Mouse (Mus musculus): ENCODE measurements around the gene Bend7.

The Bend7 gene

DNA sequence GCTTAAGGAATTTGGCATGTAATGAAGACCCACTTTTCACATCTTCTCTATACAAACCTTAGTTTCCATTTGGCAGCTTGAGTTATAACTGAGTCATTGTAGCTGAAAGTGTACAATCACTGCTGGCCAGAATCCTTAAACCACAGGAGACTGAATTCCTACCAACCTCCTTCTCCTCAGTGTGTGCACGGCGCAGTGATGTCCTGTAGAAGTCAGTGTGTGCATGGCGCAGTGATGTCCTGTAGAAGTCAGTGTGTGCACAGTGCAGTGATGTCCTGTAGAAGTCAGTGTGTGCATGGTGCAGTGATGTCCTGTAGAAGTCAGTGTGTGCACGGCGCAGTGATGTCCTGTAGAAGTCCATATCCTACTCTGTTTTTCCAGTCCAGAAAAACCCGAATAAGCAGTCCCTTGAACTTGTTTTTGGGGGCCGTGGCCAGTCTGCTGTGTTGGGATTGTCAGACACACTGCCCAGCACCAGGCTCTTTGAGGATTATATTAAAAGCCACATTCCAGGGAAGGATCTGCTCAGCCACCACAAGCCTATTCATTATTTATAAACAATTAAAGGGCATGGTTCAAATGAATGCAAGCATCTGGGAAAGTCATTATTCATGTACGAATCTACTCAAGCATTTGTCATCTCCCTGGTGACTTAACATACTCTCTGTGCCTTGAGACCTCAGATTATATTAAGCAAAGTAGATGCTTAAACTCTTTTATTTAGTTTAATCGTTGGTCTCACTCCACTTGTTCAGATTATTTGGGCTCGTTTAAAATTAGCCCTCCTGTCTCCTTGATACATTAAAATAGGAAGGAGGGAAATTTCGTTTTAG lies 65.4 kb downstream of the Bend7 start:
- no peak for DNase-seq

DNA sequence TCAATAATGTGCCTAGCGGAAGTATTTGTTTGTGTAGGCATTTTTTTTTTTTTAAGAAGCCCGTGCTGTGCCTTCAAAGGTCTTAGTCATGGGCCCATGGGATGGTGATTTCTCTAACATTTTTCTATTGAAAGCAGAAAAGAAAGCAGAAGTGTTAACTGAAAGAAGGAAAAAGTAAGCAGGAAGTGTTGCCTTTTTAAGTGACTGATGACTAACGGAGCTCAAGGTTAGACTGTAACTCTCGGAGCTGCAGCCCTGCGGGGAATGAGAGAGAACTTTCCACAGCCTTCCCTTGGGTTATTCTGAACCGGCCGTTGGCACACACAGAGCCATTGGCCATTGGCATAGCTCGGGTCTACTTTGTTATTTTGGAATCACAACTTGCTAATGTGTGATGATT lies 66.4 kb downstream of the Bend7 start:
- no peak for DNase-seq

DNA sequence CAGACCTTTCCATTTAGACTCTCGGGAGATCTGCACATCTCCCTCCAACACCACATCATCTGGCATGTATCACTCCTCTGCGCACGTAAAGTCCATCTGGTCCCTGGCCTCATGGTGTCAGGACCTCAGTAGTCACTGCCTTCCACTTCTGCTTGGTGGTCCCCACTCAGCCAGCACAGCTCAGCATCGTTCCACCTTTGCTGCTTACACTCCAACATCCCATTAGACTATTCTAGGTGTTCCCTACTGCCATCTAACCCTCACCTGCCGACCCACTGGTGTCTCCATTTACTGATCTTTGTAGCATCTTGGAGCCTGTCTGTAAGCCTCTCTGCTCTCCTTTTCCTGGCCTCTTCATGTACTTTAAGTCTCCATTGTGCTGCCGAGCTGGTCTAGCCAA lies 67.4 kb downstream of the Bend7 start:
- no peak for DNase-seq

DNA sequence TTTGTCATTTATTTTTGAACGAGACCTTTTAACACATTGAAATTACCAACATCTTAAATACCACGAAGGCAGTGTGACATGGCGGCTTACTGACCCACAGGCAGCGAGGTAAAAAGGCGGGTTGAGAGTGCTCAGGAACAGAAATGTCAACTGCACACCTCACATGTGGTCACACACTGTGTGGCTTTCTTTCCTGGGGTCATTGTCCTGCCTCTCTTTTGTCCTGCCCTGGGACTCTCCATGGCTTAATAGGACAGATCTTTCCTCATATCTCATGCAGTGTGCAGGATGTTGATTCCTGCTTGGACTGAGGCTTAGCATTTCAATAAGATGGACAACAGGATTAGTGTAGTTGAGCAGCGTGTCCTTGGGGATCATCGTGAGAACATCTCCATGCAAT lies 69.6 kb downstream of the Bend7 start:
- DNase-seq = no peak

DNA sequence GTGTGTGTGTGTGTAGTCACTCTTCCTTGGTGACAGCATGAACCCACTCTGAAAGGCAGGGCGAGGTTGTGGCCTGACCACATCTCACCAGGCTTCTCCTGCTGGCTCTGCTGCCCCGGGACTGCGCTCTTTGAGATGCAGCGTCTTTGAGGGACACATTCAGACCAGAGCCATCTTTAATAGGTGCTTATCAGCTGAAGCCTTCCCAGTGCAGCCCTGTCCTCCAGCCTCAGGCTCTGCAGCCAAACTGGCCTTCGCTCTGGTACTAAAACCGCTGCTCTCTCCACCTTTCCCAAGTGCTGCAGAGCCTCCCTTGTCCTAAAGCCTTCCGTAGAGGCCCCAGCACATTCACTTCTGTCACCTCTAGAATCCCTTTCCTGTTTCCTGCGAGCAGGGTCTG lies 74.0 kb downstream of the Bend7 start:
- no peak for DNase-seq

DNA sequence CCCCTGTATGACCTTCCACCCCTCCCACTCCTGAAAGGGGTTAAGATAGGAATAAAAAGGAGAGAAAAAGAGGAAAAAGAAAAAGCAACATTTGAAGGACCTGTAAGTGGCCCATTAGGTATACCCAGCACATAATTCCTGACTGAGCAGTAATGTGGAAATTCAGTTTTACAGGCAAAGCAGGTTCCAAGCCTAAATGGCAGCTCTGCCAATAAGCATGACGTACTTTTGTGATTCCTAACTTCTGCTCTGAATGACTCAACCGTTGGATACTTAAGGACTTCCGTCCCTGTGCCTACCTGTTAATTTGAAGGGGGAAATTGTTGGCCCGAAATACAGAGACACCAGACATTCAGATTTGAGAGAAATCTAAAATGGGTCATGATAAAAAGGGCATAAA lies 74.9 kb downstream of the Bend7 start:
- DNase-seq = no peak

DNA sequence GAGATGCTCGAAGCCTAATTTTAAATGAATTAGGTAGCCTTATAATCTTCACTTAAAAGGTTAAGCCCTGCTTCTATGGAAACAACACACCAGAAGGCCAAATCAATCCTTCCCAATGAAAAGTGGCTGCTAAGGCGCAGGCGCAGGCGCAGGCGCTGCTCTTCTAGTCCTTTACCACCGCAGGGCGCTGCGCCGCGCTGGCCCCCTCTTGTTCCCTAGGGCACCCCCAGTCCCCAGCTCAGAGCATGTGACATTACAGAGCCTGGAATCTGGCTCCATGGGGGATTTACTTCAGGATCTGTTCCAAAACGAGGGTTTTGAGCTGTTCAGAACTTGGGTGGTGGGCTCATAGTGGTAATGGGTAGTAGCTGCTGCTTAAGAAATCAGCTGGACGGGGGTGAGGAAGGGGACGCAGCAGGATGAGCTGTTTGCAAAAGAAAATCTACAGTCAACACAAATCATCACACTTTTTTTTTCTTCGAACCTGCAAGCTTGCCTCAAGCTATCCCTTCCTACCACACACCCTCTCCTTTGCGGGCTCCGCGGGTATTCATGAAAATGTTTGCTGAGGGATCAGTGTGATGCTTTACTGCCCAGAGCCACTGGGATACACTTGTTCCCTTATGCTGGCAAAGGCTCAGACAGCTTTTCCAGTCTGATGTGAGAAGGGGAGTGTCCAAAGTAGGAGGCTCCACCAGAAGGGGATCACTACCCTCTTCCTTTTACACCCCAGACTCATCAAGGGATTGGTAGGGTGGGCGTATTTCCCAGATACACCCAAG lies 85.0 kb downstream of the Bend7 start:
- no peak for DNase-seq

DNA sequence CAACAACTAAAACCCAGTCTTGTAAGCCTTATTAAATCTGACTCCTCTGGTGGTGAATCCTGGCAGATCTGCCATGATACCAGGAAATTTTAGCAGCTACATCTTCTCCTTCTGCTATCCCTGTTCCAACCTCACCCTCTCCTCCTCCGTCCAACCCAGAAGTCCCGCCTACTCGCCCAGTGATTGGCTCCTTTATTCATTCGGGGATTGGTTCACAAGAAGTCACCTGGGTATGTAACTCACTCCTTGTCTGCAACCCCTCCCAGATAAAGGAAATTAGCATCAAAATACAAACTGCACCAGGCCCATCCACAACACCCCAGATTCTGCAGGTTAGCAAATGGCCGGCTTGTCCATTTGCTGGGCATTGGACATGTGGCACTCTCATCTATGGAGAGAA lies 98.7 kb downstream of the Bend7 start:
- DNase-seq = no peak

DNA sequence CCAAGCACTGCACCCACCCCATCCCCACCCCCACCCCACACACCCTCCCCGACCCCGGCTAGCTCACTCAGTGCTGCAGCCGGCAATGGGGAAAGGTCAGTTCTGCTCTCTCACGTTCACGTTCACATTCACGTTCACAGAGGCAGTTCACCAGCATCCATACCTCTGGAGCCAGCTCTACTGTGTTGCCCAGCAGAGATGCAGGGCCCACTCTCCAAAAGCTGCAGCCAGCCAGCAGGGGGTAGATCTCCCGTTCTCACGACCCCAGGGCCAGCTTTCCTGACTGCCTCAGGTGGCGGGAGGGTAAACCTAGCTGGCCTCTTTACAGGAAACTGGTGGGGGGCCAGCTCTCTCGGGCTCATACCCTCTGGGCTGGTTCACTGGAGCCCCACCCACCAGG lies 100.0 kb downstream of the Bend7 start:
- no peak for DNase-seq

DNA sequence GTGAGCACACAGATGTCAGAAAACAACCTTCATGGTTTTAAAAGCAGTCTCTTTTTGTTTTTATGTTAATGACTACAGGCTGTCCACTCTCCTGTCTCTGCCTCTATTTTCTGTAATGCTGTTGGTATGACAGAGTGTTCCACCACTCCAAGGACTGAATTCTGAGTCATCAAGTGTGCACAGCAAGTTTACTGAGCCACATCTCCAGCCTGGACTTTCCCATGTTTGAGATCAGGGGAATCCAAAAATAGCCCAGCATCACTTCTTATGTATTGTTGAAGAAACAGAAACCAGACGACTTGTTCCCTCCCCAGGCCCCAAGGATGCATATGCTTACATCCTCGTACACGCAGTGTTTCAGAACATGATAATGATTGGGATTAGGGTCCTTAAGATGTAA lies 102.6 kb downstream of the Bend7 start:
- DNase-seq = no peak

DNA sequence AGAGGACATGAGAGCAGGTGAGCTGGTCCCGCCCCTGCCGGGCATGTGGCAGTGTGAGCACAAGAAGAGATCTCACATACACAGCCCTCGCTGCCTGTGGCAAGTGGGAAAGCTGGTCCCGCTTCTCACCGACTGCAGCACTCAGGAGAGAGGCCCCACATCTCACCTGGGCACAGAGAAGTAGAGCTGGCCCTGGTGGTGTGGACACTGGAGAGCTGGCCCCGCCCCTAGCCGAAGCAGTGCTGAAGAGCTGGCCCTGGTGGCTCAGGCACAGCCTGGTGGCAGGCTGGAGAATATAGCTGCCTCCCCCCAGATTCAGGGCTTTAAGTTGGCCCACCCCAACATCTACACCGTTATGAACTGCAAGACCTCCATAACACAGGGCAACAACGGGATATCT lies 106.4 kb downstream of the Bend7 start:
- no peak for DNase-seq

DNA sequence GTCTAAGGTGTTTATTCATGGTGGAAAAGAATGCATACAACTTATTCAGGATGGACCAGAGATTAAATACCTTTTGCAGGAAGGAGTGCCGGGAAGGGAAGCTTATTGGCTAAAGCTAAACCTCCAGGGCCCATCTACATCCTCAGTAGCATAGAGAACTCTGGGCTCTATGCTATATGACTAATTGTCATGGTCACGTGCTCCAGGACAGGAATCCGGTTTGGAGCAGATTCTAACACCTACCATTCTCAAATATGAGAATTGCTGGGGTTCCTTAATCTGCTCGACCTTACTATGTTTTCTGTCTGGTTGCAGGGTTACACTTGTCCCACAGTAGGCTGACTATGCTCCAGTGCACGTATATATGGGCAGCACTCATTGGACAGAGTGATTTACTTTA lies 110.4 kb downstream of the Bend7 start:
- DNase-seq = no peak

DNA sequence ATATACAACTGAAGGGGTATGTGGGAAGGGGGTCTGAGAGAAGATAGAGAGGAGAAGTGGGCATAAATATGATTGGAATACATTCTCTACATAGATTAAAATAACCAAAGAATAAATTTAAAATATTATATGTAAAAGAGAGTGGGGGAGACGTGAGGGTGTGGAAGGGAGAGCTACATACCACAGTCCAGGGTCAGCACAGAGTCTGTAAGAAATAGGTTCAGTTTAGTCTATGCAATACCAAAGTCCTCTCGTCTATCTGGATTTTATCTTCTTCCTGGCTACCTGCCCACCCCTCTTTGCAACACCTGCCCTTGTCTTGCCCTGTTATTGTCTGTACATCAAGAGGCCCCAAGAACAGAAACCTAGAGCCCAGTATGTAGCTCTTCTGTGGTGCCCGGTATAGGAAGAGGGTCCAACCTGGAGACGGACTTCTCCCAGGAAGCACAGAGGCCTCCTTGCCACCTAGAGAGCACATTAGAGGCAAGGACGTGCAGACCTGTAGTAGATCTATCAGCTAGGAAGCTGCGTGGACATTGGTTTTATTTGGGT lies 110.9 kb downstream of the Bend7 start:
- DNase-seq = no peak

DNA sequence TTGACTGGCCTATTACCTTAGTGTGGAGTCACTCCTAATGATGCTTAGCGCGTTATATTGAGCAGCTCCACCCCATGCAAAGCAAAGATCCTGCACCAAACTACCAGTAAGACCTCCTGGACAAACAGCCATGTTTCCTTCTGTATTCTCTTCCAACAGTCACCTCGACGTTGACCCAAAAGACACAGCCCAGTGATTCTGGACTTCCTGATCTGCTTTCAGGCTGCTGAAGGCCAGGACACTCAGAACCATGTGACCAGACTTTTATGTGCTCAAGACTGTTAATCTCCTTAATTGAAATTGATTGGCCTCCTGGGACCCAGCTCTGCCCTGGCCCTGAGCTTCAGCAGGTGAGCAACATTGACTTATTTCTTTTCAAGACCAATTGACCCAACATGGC lies 111.4 kb downstream of the Bend7 start:
- no peak for DNase-seq

DNA sequence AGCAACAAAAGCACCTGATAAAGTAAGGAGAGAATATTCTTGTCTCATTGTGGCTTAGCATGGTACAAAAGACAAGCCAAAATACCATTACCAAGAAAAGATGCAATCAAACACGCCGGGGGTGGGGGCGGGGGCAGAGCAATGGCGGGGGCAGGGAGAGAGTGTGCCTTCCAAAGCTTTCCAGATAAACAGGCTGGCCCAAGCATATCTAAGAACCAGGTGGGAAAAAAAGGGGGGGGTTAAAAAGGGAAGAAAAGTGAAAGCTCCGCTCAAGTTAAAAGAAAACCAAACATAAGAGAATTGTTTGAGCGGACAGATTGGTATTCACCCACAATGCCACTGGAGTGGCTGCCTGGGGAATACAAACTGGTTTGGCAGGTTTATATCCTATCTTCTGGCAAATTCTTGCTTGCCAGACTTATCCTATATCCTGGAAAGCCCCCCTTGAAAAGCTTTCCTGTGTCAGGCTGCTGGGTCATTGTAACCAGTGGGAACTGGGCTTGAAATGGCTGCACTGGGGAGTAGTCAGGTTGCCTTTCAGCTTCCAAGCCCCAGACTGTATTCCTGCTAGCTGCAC lies 111.9 kb downstream of the Bend7 start:
- DNase-seq = no peak

DNA sequence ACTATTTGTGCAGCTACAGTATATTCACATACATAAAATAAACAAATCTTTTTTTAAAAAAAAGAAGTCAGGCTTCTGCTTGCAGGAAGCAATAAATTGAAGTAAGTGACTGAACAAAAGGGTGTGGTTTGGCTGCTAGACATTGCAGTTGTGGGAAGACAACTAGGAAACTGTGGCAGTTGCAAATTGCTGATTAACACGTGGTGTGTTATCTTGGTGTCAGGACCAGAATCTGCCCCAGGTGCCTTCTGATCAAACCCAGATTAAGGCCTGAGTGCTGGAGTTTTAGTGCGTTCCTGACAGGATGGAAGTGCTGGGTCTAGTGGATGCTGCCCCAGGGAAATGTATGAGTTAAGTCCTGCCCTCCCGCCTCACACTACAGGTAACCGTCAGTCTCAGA lies 113.9 kb downstream of the Bend7 start:
- no peak for DNase-seq

DNA sequence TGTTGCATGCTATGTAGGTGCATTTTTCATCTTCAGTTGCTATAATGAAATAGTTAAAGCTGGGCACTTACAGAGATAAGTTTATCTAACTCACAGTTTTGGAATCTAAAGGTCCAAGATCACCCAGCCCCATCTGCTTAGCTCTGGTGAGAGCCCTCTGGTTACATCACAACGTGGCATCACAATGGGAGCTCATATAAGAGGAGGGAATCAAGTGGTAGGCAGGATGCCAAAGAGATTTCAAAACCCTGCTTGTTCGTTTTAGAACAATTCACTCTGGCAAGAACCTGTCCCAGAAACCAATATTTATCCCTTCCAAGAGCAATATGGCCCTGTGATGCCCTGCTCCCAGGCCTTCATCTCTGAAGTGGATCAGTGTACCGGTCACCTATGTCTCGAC lies 114.5 kb downstream of the Bend7 start:
- DNase-seq = no peak

DNA sequence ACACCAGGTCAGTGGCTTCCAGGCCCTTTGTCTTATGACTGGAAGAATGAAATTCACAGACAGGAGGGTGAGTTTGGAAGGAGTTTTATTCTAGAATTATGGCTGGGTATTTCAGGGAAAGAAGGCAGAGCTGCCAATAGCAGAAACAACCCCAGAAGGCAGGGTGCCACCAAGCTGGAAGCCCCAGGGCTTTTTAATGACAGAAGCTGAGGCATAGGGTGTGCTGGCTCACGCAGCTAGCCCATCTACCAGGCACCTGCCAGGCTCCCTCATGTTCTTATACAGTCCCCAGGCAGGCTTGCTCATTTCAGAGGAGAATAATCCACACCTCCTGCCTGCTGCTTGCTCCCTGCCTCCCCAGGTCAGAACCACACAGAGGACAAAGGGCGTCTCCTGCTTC lies 131.8 kb downstream of the Bend7 start:
- no peak for DNase-seq
